Mouse (Mus musculus) liver, embryonic 11.5 days (tissue): ENCODE data around the gene Hnf1a. TPM values are rescaled to one million over a fixed set of nuclear protein-coding genes. Genes with fewer than 3 reads are reported as not detected.

Experiments
- ATAC-seq: fragments of 200-750 bp; cut with Nextera tagmentation; replicated peaks from 2 replicates; pipeline ENCODE4 v1.8.0; 2017; ENCODE audit warnings: moderate number of reproducible peaks, mild to moderate bottlenecking, moderate TSS enrichment, moderate library complexity; ENCODE audit not compliant: low FRiP score
- DNase-seq: peaks from one replicate; pipeline ENCODE4 v3.0.0-alpha.2; 2017; ENCODE audit warnings: low spot score
- H3K27ac ChIP-seq: fragments of 300-500 bp; sonication (generic); 2 replicates; pipeline ENCODE4 v1.5.1; 2014; ENCODE audit warnings: mild to moderate bottlenecking, low read depth, low read length, control low read depth
- H3K27me3 ChIP-seq: fragments of 300-500 bp; sonication (generic); replicated peaks from 2 replicates; pipeline ENCODE4 v1.6.1; 2014; ENCODE audit warnings: low read length, mixed read lengths; ENCODE audit not compliant: control insufficient read depth, insufficient read depth
- H3K36me3 ChIP-seq: fragments of 300-500 bp; sonication (generic); 2 replicates; pipeline ENCODE4 v1.6.1; 2014; ENCODE audit warnings: mild to moderate bottlenecking, low read length, moderate library complexity, mixed read lengths; ENCODE audit not compliant: control insufficient read depth, insufficient read depth
- H3K4me1 ChIP-seq: fragments of 300-500 bp; sonication (generic); replicated peaks from 2 replicates; pipeline ENCODE4 v1.6.1; 2014; ENCODE audit warnings: low read length, mixed read lengths; ENCODE audit not compliant: control insufficient read depth, insufficient read depth
- H3K4me2 ChIP-seq: fragments of 300-500 bp; sonication (generic); 2 replicates; pipeline ENCODE4 v1.6.1; 2014; ENCODE audit warnings: mild to moderate bottlenecking, control low read depth, moderate library complexity
- H3K4me3 ChIP-seq: fragments of 300-500 bp; sonication (generic); 2 replicates; pipeline ENCODE4 v1.5.1; 2014; ENCODE audit warnings: low read depth, low read length, control low read depth
- H3K9ac ChIP-seq: fragments of 300-500 bp; sonication (generic); 2 replicates; pipeline ENCODE4 v1.6.1; 2014; ENCODE audit warnings: low read depth, low read length, control low read depth
- H3K9me3 ChIP-seq: fragments of 300-500 bp; sonication (generic); 2 replicates; pipeline ENCODE4 v1.6.1; 2016; ENCODE audit warnings: low read length, inconsistent platforms, mixed read lengths; ENCODE audit not compliant: control insufficient read depth
- WGBS: fragments of 180-500 bp; shearing (Covaris S2); extraction: QIAGEN DNeasy Blood & Tissue Kit; methylation state at CpG from one replicate; pipeline ENCODE4 v1.1.7; 2014; 5-methylcytosine and 5-hydroxymethylcytosine counted together
- polyA plus RNA-seq: library from polyadenylated mRNA; unstranded; fragments of >200 nt; fragmentation: Nextera tagmentation; extraction: Ambion mirVana; gene quantifications from 2 replicates; pipeline ENCODE4 v1.2.1, GENCODE M21; 2014

The Hnf1a gene
- polyA plus RNA-seq, 1 experiment from 2014 or later: 4.1 TPM

DNA sequence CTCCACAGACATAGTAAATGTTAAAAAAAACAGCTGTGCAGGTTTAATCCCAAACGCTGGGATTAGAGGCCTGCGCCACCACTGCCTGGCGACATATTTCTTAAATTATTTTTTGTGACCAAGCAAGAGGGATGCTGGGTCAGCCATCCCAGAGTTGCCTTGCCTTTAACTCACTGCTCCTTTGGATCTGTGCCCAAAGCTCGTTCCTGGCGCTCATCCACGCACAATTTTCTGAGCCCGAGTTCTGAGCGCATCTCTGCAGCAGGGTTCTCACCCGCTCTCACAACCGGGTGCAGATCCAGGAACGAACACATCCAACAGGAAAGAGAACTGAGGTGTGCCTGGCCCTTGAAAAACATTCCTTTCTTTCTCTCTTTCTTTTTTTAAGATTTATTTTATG, 7.6 kb upstream of the Hnf1a start:
- DNase-seq (no peak), ATAC-seq (no peak)
- peaks cover 16% of the 10 kb centered on the region for H3K4me1 ChIP-seq
- WGBS: 72% methylated on average over 11 of the region's 11 CpGs
- H3K9ac ChIP-seq: no peak overlapping the region
- no peaks in the 10 kb centered on the region for H3K27me3 ChIP-seq
- no peak overlapping the region for H3K4me2 ChIP-seq
- no peak overlapping the region for H3K4me3 ChIP-seq
- no peaks in the 10 kb centered on the region for H3K9me3 ChIP-seq
- H3K27ac ChIP-seq: no peak overlapping the region
- no peaks in the 10 kb centered on the region for H3K36me3 ChIP-seq

DNA sequence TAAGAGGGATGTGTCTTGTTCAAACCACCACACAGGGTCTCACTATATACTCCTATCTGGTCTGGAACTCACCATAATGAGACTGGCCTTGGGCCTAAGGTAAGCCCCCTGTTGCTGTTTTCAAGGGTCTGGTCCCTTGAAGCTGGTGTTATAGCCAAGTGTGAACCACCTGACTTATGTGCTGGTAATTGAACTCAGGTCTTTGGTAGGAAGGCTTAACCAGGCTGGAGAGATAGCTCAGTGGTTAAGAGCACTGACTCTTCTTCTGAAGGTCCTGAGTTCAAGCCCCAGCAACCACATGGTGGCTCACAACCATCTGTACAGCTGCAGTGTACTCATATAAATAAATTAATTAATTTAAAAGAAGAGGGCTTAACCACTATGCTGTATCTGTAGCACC, 6.0 kb upstream of the Hnf1a start:
- no peak overlapping the region for H3K4me2 ChIP-seq
- ATAC-seq: no peak
- no peak overlapping the region for H3K4me3 ChIP-seq
- H3K9ac ChIP-seq: no peak overlapping the region
- no peak for DNase-seq
- no peak overlapping the region for H3K27ac ChIP-seq
- peaks cover 16% of the 10 kb centered on the region for H3K4me1 ChIP-seq
- H3K27me3 ChIP-seq: no peaks in the 10 kb centered on the region
- no peaks in the 10 kb centered on the region for H3K36me3 ChIP-seq
- H3K9me3 ChIP-seq: no peaks in the 10 kb centered on the region

DNA sequence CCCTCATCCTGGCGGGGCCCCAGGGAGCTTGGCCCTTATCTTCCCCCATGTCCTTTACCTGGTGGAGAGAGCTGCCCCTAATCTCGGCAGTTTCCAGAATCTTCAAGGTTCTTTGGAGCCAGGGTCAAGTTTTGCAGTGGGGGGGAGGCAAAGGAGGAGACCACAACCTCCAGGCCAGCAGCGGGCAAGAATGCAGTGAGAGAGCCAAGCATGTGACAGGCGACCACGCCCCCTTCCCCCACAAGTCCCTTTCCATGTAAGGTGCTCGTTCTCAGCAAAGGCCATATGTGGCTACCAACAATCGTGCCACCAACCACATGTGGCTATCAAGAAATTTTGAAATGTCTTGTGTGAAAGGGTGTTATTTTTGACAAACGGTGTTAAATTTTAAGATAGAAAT, 2.2 kb upstream of the Hnf1a start:
- ATAC-seq: no peak
- no peak overlapping the region for H3K9ac ChIP-seq
- no peaks in the 10 kb centered on the region for H3K9me3 ChIP-seq

DNA sequence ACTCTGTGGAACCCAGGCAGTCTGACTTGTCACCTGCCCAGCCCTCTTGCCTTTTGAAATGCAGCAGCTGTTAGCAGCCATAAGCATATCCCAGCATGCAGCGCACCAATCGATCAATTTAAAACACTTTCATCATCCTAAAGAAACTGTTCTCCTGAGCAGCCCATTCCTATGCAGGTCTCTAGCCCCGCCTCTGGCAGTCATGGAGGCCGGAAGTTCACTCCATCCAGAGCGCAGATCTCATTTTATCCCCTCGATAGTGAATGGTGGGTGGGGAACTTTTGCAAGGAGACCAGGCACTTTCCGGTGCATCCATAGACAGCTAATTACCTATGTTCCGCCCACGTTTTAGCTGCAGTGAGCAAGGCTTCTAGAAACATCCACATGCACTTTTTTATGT, 1.3 kb upstream of the Hnf1a start:
- no peaks in the 10 kb centered on the region; the same call in 1 of the 2 replicates for H3K4me1 ChIP-seq
- H3K4me2 ChIP-seq: no peak overlapping the region
- DNase-seq: no peak
- no peaks in the 10 kb centered on the region for H3K9me3 ChIP-seq
- 80% methylated on average over 9 of the region's 9 CpGs for WGBS
- H3K4me3 ChIP-seq: no peak overlapping the region
- no peak overlapping the region for H3K27ac ChIP-seq
- no peaks in the 10 kb centered on the region for H3K36me3 ChIP-seq
- no peak for ATAC-seq
- peaks cover 2% of the 10 kb centered on the region; the same call in 1 of the 2 replicates for H3K27me3 ChIP-seq
- no peak overlapping the region for H3K9ac ChIP-seq

More for the DNA sequence above, 2.2 kb upstream of the Hnf1a start:
- Histone ChIP-seq H3K27ac (no peak overlapping the region), H3K36me3 (no peaks in the 10 kb centered on the region), H3K4me3 (no peak overlapping the region), H3K4me2 (no peak overlapping the region), H3K27me3 (no peaks in the 10 kb centered on the region; the same call in 1 of the 2 replicates), H3K4me1 (no peaks in the 10 kb centered on the region; the same call in 1 of the 2 replicates)
- 64% methylated on average over 8 of the region's 8 CpGs for WGBS
- DNase-seq: no peak

DNA sequence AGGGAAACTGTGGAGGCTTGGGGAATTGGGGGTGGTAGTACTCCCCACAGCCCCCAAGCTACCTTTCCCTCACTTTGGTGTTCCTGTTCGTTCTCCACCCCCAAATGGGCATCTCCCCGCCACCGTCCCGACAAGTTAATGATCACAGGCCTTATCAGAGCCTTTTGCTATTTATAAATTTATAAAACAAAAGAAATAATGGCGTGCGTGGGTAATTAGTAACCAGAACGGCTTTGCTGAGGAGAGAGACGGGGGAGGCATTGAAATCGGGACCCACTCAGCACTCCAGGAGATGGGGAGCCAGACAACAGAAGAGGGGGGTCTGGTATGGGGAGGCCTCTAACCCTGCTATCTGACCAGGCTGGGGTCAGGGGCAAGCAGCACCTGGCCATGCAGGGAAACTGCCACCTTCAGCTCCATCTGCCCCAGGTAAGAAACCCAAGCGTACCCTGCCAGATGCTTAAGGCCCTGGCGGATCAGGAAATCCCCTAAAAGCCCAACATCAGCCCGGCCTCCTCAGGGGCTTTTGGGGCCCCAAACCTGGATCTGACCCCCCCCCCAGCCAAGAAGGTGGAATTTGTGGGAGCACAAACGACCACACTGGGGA, 1.2 kb downstream of the Hnf1a start:
- Histone ChIP-seq H3K27ac (peak overlapping the region; percentile 8; the same call in 1 of the 2 replicates), H3K4me1 (peaks cover 8% of the 10 kb centered on the region), H3K4me2 (peak overlapping the region; percentile 45), H3K27me3 (peaks cover 2% of the 10 kb centered on the region; the same call in 1 of the 2 replicates), H3K9ac (0 out of 2 replicates have a peak overlapping the region, but pooled peaks have one; percentile 39), H3K36me3 (no peaks in the 10 kb centered on the region), H3K9me3 (no peaks in the 10 kb centered on the region), H3K4me3 (peak overlapping the region; percentile 30)
- ATAC-seq (no peak), DNase-seq (no peak)
- WGBS: 59% methylated on average over 13 of the region's 13 CpGs

DNA sequence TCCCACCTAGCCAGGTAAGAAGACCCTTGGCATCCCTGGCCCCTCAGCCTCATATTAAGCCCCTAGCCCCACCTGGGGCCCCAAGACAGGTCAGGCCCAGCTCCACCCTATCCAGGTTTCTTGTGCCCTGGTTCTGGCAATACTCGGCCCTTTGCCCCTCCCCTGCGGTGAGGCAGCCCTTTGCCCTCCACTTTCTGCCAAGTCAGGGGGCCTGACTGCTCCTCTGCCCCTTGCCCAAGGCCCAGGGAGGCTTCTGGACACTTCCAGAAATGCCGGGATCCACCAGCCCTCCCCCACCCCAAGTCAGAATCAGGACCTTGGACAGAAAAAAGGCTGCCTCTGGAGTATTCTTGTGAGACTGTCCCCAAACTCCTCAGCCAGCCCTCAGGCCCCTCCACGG, 1.8 kb downstream of the Hnf1a start:
- Histone ChIP-seq H3K4me2 (peak overlapping the region; percentile 45), H3K36me3 (no peaks in the 10 kb centered on the region)

DNA sequence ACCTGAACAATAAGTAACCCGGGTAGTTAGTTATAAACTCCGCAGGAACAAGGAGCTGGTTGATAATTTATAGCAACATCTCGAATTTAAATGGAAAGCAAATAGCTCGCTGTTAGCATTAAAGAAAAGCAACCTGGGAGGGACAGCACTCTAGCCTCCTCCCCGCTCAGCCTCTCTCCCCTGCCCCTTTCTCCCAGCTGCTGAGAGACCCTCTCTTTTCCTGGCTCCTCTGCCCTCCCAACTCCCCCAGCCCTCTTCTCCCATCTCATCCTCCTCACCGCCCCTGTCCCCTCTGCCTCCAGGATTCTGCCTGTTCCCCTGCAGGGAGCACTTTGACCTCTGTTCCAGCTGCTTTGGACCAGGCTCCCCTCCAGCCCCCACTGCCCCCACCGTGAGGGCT, 2.2 kb downstream of the Hnf1a start:
- Histone ChIP-seq H3K9ac (no peak overlapping the region), H3K27ac (no peak overlapping the region; the same call in 1 of the 2 replicates), H3K27me3 (peaks cover 2% of the 10 kb centered on the region; the same call in 1 of the 2 replicates), H3K36me3 (no peaks in the 10 kb centered on the region), H3K4me2 (peak overlapping the region; percentile 45), H3K4me3 (peak overlapping the region; percentile 30), H3K9me3 (no peaks in the 10 kb centered on the region), H3K4me1 (peaks cover 15% of the 10 kb centered on the region)
- DNase-seq: no peak
- no peak for ATAC-seq
- 31% methylated on average over 7 of the region's 7 CpGs for WGBS

More for the DNA sequence above, 1.8 kb downstream of the Hnf1a start:
- 18% methylated on average over 4 of the region's 4 CpGs for WGBS
- Histone ChIP-seq H3K4me1 (peaks cover 14% of the 10 kb centered on the region), H3K27ac (no peak overlapping the region; the same call in 1 of the 2 replicates), H3K27me3 (peaks cover 2% of the 10 kb centered on the region; the same call in 1 of the 2 replicates), H3K4me3 (peak overlapping the region; percentile 30), H3K9me3 (no peaks in the 10 kb centered on the region), H3K9ac (no peak overlapping the region)
- DNase-seq: no peak
- ATAC-seq: no peak

DNA sequence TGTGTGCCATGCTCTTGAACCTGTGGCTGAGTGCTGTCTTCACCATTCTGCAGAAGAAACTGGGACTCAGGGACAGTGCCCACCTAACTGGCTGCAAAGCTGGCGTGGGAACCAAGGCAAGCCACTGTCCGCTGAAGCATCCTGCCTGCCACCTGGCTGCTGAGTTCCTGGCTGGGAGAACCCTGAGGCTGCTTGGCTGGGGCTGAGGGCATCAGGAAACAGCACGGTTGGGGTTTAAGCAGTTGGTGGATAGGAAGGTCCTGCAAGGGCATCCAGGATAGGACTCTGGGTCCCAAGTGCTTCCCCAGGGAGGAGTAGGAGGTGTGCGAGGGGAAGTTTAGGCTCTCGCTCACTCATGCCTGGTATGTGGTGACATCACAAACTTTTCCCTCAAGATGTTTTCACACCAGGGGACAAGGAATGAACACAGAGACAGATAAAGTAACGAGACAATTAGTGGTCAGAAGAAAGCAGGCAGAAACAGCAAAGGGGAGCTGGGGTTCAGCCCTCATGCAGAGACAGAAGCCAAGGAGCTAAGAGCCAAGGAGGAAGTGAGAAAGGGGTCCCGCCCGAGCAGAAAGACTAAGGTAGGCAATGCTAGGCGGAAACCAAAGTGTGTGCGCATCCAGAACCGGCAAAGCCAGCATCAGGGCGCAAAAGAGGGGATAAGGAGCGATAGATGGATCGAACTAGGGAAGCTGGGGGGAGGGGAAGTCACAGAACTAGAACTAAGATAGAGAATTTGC, 3.2 kb downstream of the Hnf1a start:
- Histone ChIP-seq H3K27ac (no peak overlapping the region), H3K4me3 (no peak overlapping the region), H3K4me1 (peaks cover 15% of the 10 kb centered on the region), H3K9me3 (no peaks in the 10 kb centered on the region), H3K36me3 (no peaks in the 10 kb centered on the region), H3K9ac (no peak overlapping the region), H3K27me3 (peaks cover 2% of the 10 kb centered on the region; the same call in 1 of the 2 replicates), H3K4me2 (peak overlapping the region; percentile 45)
- ATAC-seq (no peak), DNase-seq (no peak)
- 29% methylated on average over 14 of the region's 14 CpGs for WGBS
